Mouse (Mus musculus) kidney, embryonic 15.5 days (tissue): ENCODE results near the gene Cela1. TPM values are rescaled to one million over a fixed set of nuclear protein-coding genes. Genes with fewer than 3 reads are reported as not detected.

ENCODE experiments used
- ATAC-seq: fragments of 200-750 bp; cut with Nextera tagmentation; replicated peaks from 2 replicates; pipeline ENCODE4 v1.8.0; 2017; ENCODE audit warnings: moderate TSS enrichment; ENCODE audit not compliant: low FRiP score
- H3K27ac ChIP-seq: fragments of 300-500 bp; sonication (generic); 2 replicates; pipeline ENCODE4 v1.5.1; 2015; ENCODE audit warnings: mild to moderate bottlenecking, inconsistent platforms
- H3K27me3 ChIP-seq: fragments of 300-500 bp; sonication (generic); 2 replicates; pipeline ENCODE4 v1.6.1; 2015; ENCODE audit warnings: inconsistent platforms
- H3K36me3 ChIP-seq: fragments of 300-500 bp; sonication (generic); 2 replicates; pipeline ENCODE4 v1.6.1; 2015; ENCODE audit warnings: inconsistent platforms
- H3K4me1 ChIP-seq: fragments of 300-500 bp; sonication (generic); 2 replicates; pipeline ENCODE4 v1.6.1; 2015; ENCODE audit warnings: inconsistent platforms
- H3K4me2 ChIP-seq: fragments of 300-500 bp; sonication (generic); 2 replicates; pipeline ENCODE4 v1.6.1; 2015; ENCODE audit warnings: moderate library complexity, mild to moderate bottlenecking, inconsistent platforms
- H3K4me3 ChIP-seq: fragments of 300-500 bp; sonication (generic); replicated peaks from 2 replicates; pipeline ENCODE4 v1.5.1; 2015; ENCODE audit warnings: mild to moderate bottlenecking, inconsistent platforms
- H3K9ac ChIP-seq: fragments of 300-500 bp; sonication (generic); 2 replicates; pipeline ENCODE4 v1.6.1; 2015; ENCODE audit warnings: mild to moderate bottlenecking, inconsistent platforms
- H3K9me3 ChIP-seq: fragments of 300-500 bp; sonication (generic); replicated peaks from 2 replicates; pipeline ENCODE4 v1.6.1; 2016; ENCODE audit warnings: inconsistent platforms
- WGBS: fragments of 180-500 bp; shearing (Covaris S2); methylation state at CpG from one replicate; pipeline ENCODE4 v1.1.7; 2015; ENCODE audit warnings: mixed read lengths; 5-methylcytosine and 5-hydroxymethylcytosine counted together
- polyA plus RNA-seq: library from polyadenylated mRNA; unstranded; fragments of >200 nt; fragmentation: Nextera tagmentation; extraction: Ambion mirVana; gene quantifications from 2 replicates; pipeline ENCODE4 v1.2.1, GENCODE M21; 2015

The Cela1 gene
- polyA plus RNA-seq, 1 experiment from 2014 or later, result 18.3 TPM

DNA sequence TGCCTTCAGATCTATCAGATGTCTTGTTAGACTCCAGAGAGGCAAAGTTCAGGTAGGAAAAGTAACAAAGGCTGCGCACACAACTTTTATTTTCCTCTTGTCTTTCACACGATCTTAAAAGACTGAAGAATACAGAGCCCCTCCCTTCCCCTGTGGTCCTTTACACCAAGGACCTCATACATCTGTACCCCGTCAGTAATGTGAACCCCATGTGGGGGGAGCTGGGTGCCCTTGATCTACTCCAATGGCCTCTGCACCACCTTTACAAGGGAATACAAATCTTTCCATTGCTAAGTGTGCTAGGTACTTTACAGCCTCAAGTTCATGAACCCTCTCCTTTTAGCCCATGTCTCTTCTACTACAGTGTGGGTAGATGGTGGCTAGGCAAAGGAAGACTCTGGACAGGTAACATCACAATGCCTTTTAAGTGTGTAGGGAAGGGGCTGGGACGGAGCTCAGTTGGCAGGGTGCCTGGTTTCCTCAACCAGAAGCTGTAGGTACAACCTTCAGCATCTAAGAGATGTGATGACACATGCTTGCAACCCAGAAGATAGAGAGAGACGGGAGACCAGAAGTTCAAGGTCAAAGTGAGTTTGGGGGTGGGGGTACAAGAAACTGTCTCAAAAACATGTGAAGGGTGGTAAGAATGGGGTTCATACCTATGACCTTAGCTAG, 19.7 kb downstream of the Cela1 start:
- H3K4me3 ChIP-seq, result no peak overlapping the region
- no peaks in the 10 kb centered on the region for H3K36me3 ChIP-seq
- no peak for ATAC-seq
- H3K4me1 ChIP-seq, result peaks cover 27% of the 10 kb centered on the region
- no peak overlapping the region for H3K9ac ChIP-seq
- H3K27me3 ChIP-seq, result no peaks in the 10 kb centered on the region
- H3K4me2 ChIP-seq, result no peak overlapping the region
- no peak overlapping the region for H3K27ac ChIP-seq
- H3K9me3 ChIP-seq, result no peaks in the 10 kb centered on the region
- 75% methylated on average over 5 of the region's 5 CpGs for WGBS

- peaks cover 27% of the 10 kb centered on the region for H3K4me1 ChIP-seq
- H3K9ac ChIP-seq, result no peak overlapping the region
- no peak overlapping the region for H3K4me2 ChIP-seq
- H3K27ac ChIP-seq, result 0 out of 2 replicates have a peak overlapping the region, but pooled peaks have one; percentile 11
- no peak for ATAC-seq
- H3K36me3 ChIP-seq, result no peaks in the 10 kb centered on the region
- H3K27me3 ChIP-seq, result no peaks in the 10 kb centered on the region
- H3K9me3 ChIP-seq, result no peaks in the 10 kb centered on the region
- 42% methylated on average over 6 of the region's 6 CpGs for WGBS
- no peak overlapping the region for H3K4me3 ChIP-seq
Observed at GRCm38 (mm10) chr15:100667420-100667819, 20.3 kb downstream of the Cela1 start.

DNA sequence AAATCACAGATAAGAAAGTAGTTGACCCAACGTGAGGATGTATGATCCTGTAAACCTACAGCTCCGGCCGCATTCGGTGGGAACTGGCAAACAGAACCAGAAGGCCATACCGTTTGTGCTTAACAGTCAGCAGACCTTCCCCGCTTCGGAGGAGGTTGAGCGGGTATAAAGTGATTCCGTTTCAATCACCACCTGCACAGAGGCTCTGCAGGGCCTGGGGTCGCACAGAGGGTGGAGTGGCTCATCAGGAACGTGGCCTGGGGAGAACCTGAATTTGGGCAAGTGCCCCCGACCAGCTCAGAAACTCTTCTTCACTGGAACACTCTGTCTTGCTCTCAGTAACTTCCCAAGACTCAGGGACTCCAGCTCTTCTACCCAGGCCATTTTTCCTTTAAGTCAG, 20.9 kb downstream of the Cela1 start:
- 0 out of 2 replicates have a peak overlapping the region, but pooled peaks have one; percentile 11 for H3K27ac ChIP-seq
- no peak for ATAC-seq
- H3K27me3 ChIP-seq, result no peaks in the 10 kb centered on the region
- H3K9ac ChIP-seq, result no peak overlapping the region
- WGBS, result 19% methylated on average over 12 of the region's 12 CpGs
- no peaks in the 10 kb centered on the region for H3K36me3 ChIP-seq
- no peaks in the 10 kb centered on the region for H3K9me3 ChIP-seq
- peaks cover 27% of the 10 kb centered on the region for H3K4me1 ChIP-seq
- no peak overlapping the region for H3K4me2 ChIP-seq
- H3K4me3 ChIP-seq, result no peak overlapping the region

DNA sequence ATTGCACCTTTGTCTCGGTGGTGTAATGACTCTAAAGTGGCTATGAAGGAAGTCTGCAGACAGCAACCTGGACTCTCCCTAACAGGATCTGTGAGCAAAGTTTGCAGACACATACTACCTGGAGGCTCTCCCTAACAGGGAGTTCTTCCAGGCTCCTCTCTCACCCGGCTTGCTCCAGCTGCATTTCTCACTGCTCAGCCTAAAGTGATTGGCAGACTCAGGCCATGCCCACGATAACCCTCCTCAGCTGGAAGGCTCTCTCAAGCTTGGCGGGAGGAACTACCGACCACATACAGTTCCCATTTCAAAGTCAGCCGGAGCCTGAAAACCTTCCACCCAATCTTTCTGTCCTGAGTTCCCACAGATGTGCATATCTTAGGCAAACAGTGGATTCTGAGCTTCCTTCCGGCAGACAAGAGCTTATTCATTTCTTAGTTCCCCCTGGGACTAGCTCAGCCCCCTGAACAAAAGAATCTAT, 21.5 kb downstream of the Cela1 start:
- H3K27ac ChIP-seq, result peak overlapping the region; percentile 48
- H3K27me3 ChIP-seq, result no peaks in the 10 kb centered on the region
- no peak overlapping the region for H3K4me2 ChIP-seq
- no peak overlapping the region for H3K4me3 ChIP-seq
- WGBS, result 5% methylated on average over 7 of the region's 7 CpGs
- peaks cover 27% of the 10 kb centered on the region for H3K4me1 ChIP-seq
- ATAC-seq, result no peak
- H3K36me3 ChIP-seq, result no peaks in the 10 kb centered on the region
- H3K9ac ChIP-seq, result no peak overlapping the region
- no peaks in the 10 kb centered on the region for H3K9me3 ChIP-seq

DNA sequence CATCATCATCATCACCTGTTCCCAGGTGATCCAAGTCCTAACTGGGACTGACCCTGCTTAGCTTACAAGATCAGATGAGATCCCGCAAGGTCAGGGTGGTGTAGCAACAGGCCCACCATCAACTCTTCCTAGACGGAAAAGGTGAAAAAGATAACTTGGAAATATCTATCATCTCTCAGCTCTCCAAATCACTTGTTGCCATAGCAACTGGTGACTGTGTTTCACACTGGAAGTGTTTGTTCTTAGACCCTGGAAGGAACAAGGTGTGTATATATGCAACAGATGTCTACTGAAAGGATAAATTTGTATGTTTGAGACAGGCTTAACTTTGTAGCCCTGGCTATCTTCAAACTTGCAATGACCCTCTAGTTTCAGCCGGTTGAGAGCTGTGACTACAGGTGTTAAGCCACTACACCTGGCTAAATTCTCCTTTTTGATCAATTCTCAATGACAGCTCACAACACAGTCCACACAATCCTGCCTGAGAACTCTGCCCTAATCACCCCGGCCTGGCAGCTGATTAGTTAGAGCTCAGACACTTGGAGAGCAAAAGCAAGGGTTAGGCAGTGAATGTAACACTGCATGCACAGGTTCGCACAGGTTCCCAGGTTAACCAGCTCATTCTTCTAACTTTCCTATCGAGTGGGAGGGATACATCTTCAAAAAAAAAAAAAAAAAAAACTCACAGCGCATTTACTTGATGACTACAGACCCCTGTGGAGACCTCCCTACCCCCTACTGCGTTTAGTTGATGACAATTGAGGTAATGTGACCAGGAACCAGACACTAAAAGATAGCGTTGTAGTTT, 22.1 kb downstream of the Cela1 start:
- ATAC-seq, result no peak
- WGBS, result 34% methylated on average over 9 of the region's 9 CpGs
- peak overlapping the region; percentile 48; the same call in 1 of the 2 replicates for H3K27ac ChIP-seq

DNA sequence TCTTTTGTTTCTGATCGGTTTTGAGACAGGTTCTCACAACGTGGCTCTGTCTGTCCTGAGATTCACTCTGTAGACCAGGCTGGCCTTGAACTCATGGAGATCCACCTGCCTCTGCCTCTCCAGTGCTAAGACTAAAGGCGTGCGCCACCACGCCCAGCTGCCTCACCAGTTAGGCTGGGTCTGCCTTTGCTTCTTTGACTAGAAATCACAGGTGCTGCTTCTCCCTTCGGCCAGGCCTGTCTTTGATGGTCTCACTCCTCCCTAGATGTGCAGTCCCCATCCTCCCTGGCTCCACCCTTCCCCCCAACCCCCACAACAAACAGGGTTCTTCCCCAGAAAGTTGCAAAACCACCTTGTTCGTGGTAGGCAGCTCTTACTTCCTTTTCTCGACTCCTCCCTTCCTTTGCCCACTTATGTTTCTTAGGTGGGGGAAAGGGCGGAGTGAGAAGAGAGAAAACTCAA, 22.9 kb downstream of the Cela1 start:
- H3K4me1 ChIP-seq, result peaks cover 27% of the 10 kb centered on the region
- H3K4me3 ChIP-seq, result no peak overlapping the region
- H3K36me3 ChIP-seq, result no peaks in the 10 kb centered on the region
- no peaks in the 10 kb centered on the region for H3K9me3 ChIP-seq
- no peak for ATAC-seq
- no peak overlapping the region for H3K4me2 ChIP-seq
- H3K9ac ChIP-seq, result no peak overlapping the region
- no peak overlapping the region for H3K27ac ChIP-seq
- WGBS, result 83% methylated on average over 9 of the region's 9 CpGs
- no peaks in the 10 kb centered on the region for H3K27me3 ChIP-seq

More for the DNA sequence above, 22.1 kb downstream of the Cela1 start:
- no peaks in the 10 kb centered on the region for H3K36me3 ChIP-seq
- no peaks in the 10 kb centered on the region for H3K9me3 ChIP-seq
- peaks cover 27% of the 10 kb centered on the region for H3K4me1 ChIP-seq
- H3K9ac ChIP-seq, result no peak overlapping the region
- no peak overlapping the region for H3K4me3 ChIP-seq
- no peak overlapping the region for H3K4me2 ChIP-seq
- H3K27me3 ChIP-seq, result no peaks in the 10 kb centered on the region

DNA sequence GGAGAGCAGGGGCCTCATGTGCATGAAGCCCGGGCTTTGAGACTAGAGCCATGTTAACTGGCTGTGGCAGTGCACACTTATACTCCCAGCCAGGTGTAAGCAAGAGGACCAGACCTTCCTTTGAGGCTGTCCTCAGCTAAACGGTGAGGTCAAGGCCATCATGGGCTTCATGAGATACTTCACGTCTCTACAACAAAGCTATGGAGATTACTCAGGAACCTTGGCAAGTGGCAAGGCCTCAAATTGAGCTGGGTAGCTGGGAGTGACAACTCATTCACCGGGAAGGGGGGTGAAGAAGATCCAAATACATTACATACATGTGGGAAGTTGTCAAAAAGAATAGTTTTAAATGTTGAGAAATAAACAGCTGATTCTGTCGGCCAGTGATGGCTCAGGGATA, 26.9 kb downstream of the Cela1 start:
- WGBS, result 89% methylated on average over 5 of the region's 5 CpGs
- no peak overlapping the region for H3K4me2 ChIP-seq
- no peak overlapping the region for H3K4me3 ChIP-seq
- no peaks in the 10 kb centered on the region for H3K9me3 ChIP-seq
- no peaks in the 10 kb centered on the region for H3K36me3 ChIP-seq
- no peak for ATAC-seq
- no peaks in the 10 kb centered on the region for H3K27me3 ChIP-seq
- no peak overlapping the region for H3K27ac ChIP-seq
- peaks cover 16% of the 10 kb centered on the region for H3K4me1 ChIP-seq
- H3K9ac ChIP-seq, result no peak overlapping the region

- WGBS, result 89% methylated on average over 9 of the region's 9 CpGs
- H3K27ac ChIP-seq, result no peak overlapping the region
- H3K4me2 ChIP-seq, result no peak overlapping the region
- ATAC-seq, result no peak
- H3K9ac ChIP-seq, result no peak overlapping the region
- peaks cover 13% of the 10 kb centered on the region for H3K4me1 ChIP-seq
- no peaks in the 10 kb centered on the region for H3K27me3 ChIP-seq
- no peaks in the 10 kb centered on the region for H3K9me3 ChIP-seq
- no peaks in the 10 kb centered on the region for H3K36me3 ChIP-seq
- H3K4me3 ChIP-seq, result no peak overlapping the region
Observed at GRCm38 (mm10) chr15:100660306-100660705, 27.4 kb downstream of the Cela1 start.

- H3K27ac ChIP-seq, result no peak overlapping the region
- no peaks in the 10 kb centered on the region for H3K9me3 ChIP-seq
- no peaks in the 10 kb centered on the region for H3K36me3 ChIP-seq
- 88% methylated on average over 5 of the region's 5 CpGs for WGBS
- no peaks in the 10 kb centered on the region for H3K27me3 ChIP-seq
- no peak overlapping the region for H3K4me3 ChIP-seq
- no peak overlapping the region for H3K9ac ChIP-seq
- no peak overlapping the region for H3K4me2 ChIP-seq
- H3K4me1 ChIP-seq, result 0 out of 2 replicates have a peak, but pooled peaks cover 3% of the 10 kb centered on the region
- no peak for ATAC-seq
Observed at GRCm38 (mm10) chr15:100655201-100655600, 32.5 kb downstream of the Cela1 start.

GRCm38 (mm10) chr15:100654271-100654670, 33.5 kb downstream of the Cela1 start:
- no peak overlapping the region for H3K4me3 ChIP-seq
- no peaks in the 10 kb centered on the region for H3K27me3 ChIP-seq
- no peak overlapping the region for H3K4me2 ChIP-seq
- no peak overlapping the region for H3K27ac ChIP-seq
- WGBS, result 70% methylated on average over 1 of the region's 1 CpGs
- no peak for ATAC-seq
- no peaks in the 10 kb centered on the region for H3K9me3 ChIP-seq
- 0 out of 2 replicates have a peak, but pooled peaks cover 3% of the 10 kb centered on the region for H3K4me1 ChIP-seq
- H3K36me3 ChIP-seq, result no peaks in the 10 kb centered on the region
- no peak overlapping the region for H3K9ac ChIP-seq

GRCm38 (mm10) chr15:100651610-100652009, 36.1 kb downstream of the Cela1 start:
- H3K36me3 ChIP-seq, result no peaks in the 10 kb centered on the region
- WGBS, result 81% methylated on average over 9 of the region's 9 CpGs
- ATAC-seq, result no peak
- no peaks in the 10 kb centered on the region for H3K9me3 ChIP-seq
- no peaks in the 10 kb centered on the region for H3K27me3 ChIP-seq
- H3K4me2 ChIP-seq, result no peak overlapping the region
- H3K4me3 ChIP-seq, result no peak overlapping the region
- no peak overlapping the region for H3K9ac ChIP-seq
- 0 out of 2 replicates have a peak, but pooled peaks cover under 1% of the 10 kb centered on the region for H3K4me1 ChIP-seq
- no peak overlapping the region for H3K27ac ChIP-seq

- Histone ChIP-seq H3K9ac (no peak overlapping the region), H3K4me1 (peaks cover 3% of the 10 kb centered on the region; the same call in 1 of the 2 replicates), H3K4me3 (no peak overlapping the region), H3K9me3 (no peaks in the 10 kb centered on the region), H3K27me3 (no peaks in the 10 kb centered on the region), H3K36me3 (no peaks in the 10 kb centered on the region), H3K4me2 (no peak overlapping the region), H3K27ac (no peak overlapping the region)
- no peak for ATAC-seq
- 86% methylated on average over 10 of the region's 10 CpGs for WGBS
Observed at GRCm38 (mm10) chr15:100650111-100650510, 37.6 kb downstream of the Cela1 start.
